Mouse (Mus musculus) lung, embryonic 14.5 days (tissue): ENCODE results near the gene Ear14. TPM values are rescaled to one million over a fixed set of nuclear protein-coding genes. Genes with fewer than 3 reads are reported as not detected.

Experiments
- ATAC-seq: fragments of 200-750 bp; cut with Nextera tagmentation; 2 replicates; pipeline ENCODE4 v1.8.0; 2017; ENCODE audit warnings: mild to moderate bottlenecking, moderate TSS enrichment, moderate library complexity; ENCODE audit not compliant: insufficient read depth
- DNase-seq: peaks from one replicate; pipeline ENCODE4 v3.0.0-alpha.2; 2015
- H3K27ac ChIP-seq: fragments of 300-500 bp; sonication (generic); 2 replicates; pipeline ENCODE4 v1.5.1; 2014; ENCODE audit warnings: low read depth, mild to moderate bottlenecking, moderate library complexity
- H3K27me3 ChIP-seq: fragments of 300-500 bp; sonication (generic); 2 replicates; pipeline ENCODE4 v1.6.1; 2014; ENCODE audit warnings: low read length, control low read depth; ENCODE audit not compliant: insufficient read depth
- H3K36me3 ChIP-seq: fragments of 300-500 bp; sonication (generic); 2 replicates; pipeline ENCODE4 v1.6.1; 2014; ENCODE audit warnings: control low read depth; ENCODE audit not compliant: insufficient read depth
- H3K4me1 ChIP-seq: fragments of 300-500 bp; sonication (generic); 2 replicates; pipeline ENCODE4 v1.6.1; 2014; ENCODE audit warnings: antibody characterized with exemption, control low read depth; ENCODE audit not compliant: insufficient read depth
- H3K4me2 ChIP-seq: fragments of 300-500 bp; sonication (generic); 2 replicates; pipeline ENCODE4 v1.6.1; 2014; ENCODE audit warnings: mild to moderate bottlenecking
- H3K4me3 ChIP-seq: fragments of 300-500 bp; sonication (generic); 2 replicates; pipeline ENCODE4 v1.5.1; 2014; ENCODE audit warnings: low read depth, low read length
- H3K9ac ChIP-seq: fragments of 300-500 bp; sonication (generic); 2 replicates; pipeline ENCODE4 v1.6.1; 2014
- H3K9me3 ChIP-seq: fragments of 300-500 bp; sonication (generic); 2 replicates; pipeline ENCODE4 v1.6.1; 2016; ENCODE audit warnings: low read depth, low read length, control low read depth
- CTCF ChIP-seq: IDR thresholded peaks from 2 replicates; pipeline ENCODE4 v1.5.1; 2016; ENCODE audit warnings: antibody characterized with exemption, low read depth
- WGBS: fragments of 180-500 bp; shearing (Covaris S2); extraction: QIAGEN DNeasy Blood & Tissue Kit; methylation state at CpG from one replicate; pipeline ENCODE4 v1.1.7; 2014; 5-methylcytosine and 5-hydroxymethylcytosine counted together
- polyA plus RNA-seq: library from polyadenylated mRNA; unstranded; fragments of >200 nt; fragmentation: Nextera tagmentation; extraction: Ambion mirVana; gene quantifications from 2 replicates; pipeline ENCODE4 v1.2.1, GENCODE M21; 2014

Gene Ear14
- polyA plus RNA-seq, 1 experiment from 2014 or later = not detected

GRCm38 (mm10) chr14:51253569-51253968 lies 50.4 kb downstream of the Ear14 start:
- H3K27me3 ChIP-seq = no peaks in the 10 kb centered on the region
- TF ChIP-seq CTCF = no peak
- no peak overlapping the region for H3K9ac ChIP-seq
- no peak overlapping the region for H3K27ac ChIP-seq
- H3K4me1 ChIP-seq = no peaks in the 10 kb centered on the region
- no peaks in the 10 kb centered on the region for H3K36me3 ChIP-seq
- no peak overlapping the region for H3K4me2 ChIP-seq
- ATAC-seq (no peak), DNase-seq (no peak)
- WGBS = 80% methylated on average over 1 of the region's 1 CpGs
- no peaks in the 10 kb centered on the region for H3K9me3 ChIP-seq
- H3K4me3 ChIP-seq = no peak overlapping the region

Other genes with a start within 250 kb of the Ear14 start
- gene Pnp2, start 247.4 kb upstream of the Ear14 start, polyA plus RNA-seq = 0.42 and 0.76 TPM in 2 replicates
- 0.45 TPM in 1 of 2 replicates, not detected in the other for gene Rnase10, start 195.6 kb upstream of the Ear14 start, polyA plus RNA-seq
- gene Rnase9, start 161.5 kb upstream of the Ear14 start, polyA plus RNA-seq = not detected in 2 replicates
- not detected in 2 replicates for gene Rnase11, start 153.2 kb upstream of the Ear14 start, polyA plus RNA-seq
- not detected in 2 replicates for gene Rnase12, start 145.7 kb upstream of the Ear14 start, polyA plus RNA-seq
- gene Olfr750, start 129.0 kb upstream of the Ear14 start, polyA plus RNA-seq = not detected in 2 replicates
- gene Rnase4, start 112.3 kb upstream of the Ear14 start, polyA plus RNA-seq = 27.6 and 29.6 TPM in 2 replicates
- gene Ang, start 112.2 kb upstream of the Ear14 start, polyA plus RNA-seq = 5.2 and 5.6 TPM in 2 replicates
- not detected in 2 replicates for gene Eddm3b, start 89.0 kb upstream of the Ear14 start, polyA plus RNA-seq
- 1.2 and 1.4 TPM in 2 replicates for gene Rnase6, start 79.5 kb upstream of the Ear14 start, polyA plus RNA-seq
- gene Rnase1, start 56.6 kb upstream of the Ear14 start, polyA plus RNA-seq = 0.50 TPM in 1 of 2 replicates, not detected in the other
- gene Rnase2b, start 41.1 kb upstream of the Ear14 start, polyA plus RNA-seq = not detected in 2 replicates
- not detected in 2 replicates for gene Ang2, start 4.2 kb upstream of the Ear14 start, polyA plus RNA-seq
- gene Rnase2a, start 52.7 kb downstream of the Ear14 start, polyA plus RNA-seq = not detected in 2 replicates
- not detected in 2 replicates for gene Gm7247, start 158.4 kb downstream of the Ear14 start, polyA plus RNA-seq
- not detected in 2 replicates for gene Vmn2r88, start 207.4 kb downstream of the Ear14 start, polyA plus RNA-seq
- not detected in 2 replicates for gene Vmn2r89, start 248.5 kb downstream of the Ear14 start, polyA plus RNA-seq